Mouse (Mus musculus) hindbrain, embryonic 15.5 days (tissue): ENCODE results near the gene Trat1. TPM values are rescaled to one million over a fixed set of nuclear protein-coding genes. Genes with fewer than 3 reads are reported as not detected.

Experiments
- ATAC-seq: fragments of 200-750 bp; cut with Nextera tagmentation; 2 replicates; pipeline ENCODE4 v1.8.0; 2017; ENCODE audit warnings: low read depth, moderate number of reproducible peaks, moderate TSS enrichment; ENCODE audit not compliant: low FRiP score
- H3K27ac ChIP-seq: fragments of 300-500 bp; sonication (generic); replicated peaks from 2 replicates; pipeline ENCODE4 v1.5.1; 2015; ENCODE audit warnings: mild to moderate bottlenecking, inconsistent platforms
- H3K27me3 ChIP-seq: fragments of 300-500 bp; sonication (generic); 2 replicates; pipeline ENCODE4 v1.6.1; 2015; ENCODE audit warnings: control low read depth, inconsistent platforms
- H3K36me3 ChIP-seq: fragments of 300-500 bp; sonication (generic); 2 replicates; pipeline ENCODE4 v1.6.1; 2015; ENCODE audit warnings: control low read depth, inconsistent platforms
- H3K4me1 ChIP-seq: fragments of 300-500 bp; sonication (generic); replicated peaks from 2 replicates; pipeline ENCODE4 v1.6.1; 2015; ENCODE audit warnings: control low read depth, inconsistent platforms
- H3K4me2 ChIP-seq: fragments of 300-500 bp; sonication (generic); 2 replicates; pipeline ENCODE4 v1.6.1; 2015; ENCODE audit warnings: moderate library complexity, mild to moderate bottlenecking, inconsistent platforms
- H3K4me3 ChIP-seq: fragments of 300-500 bp; sonication (generic); 2 replicates; pipeline ENCODE4 v1.5.1; 2015; ENCODE audit warnings: mild to moderate bottlenecking, inconsistent platforms
- H3K9ac ChIP-seq: fragments of 300-500 bp; sonication (generic); 2 replicates; pipeline ENCODE4 v1.6.1; 2015; ENCODE audit warnings: inconsistent platforms
- H3K9me3 ChIP-seq: fragments of 300-500 bp; sonication (generic); 2 replicates; pipeline ENCODE4 v1.6.1; 2016; ENCODE audit warnings: control low read depth, inconsistent platforms
- WGBS: fragments of 180-500 bp; shearing (Covaris S2); methylation state at CpG from one replicate; pipeline ENCODE4 v1.1.7; 2015; 5-methylcytosine and 5-hydroxymethylcytosine counted together
- polyA plus RNA-seq: library from polyadenylated mRNA; unstranded; fragments of >200 nt; fragmentation: Nextera tagmentation; extraction: Ambion mirVana; gene quantifications from 2 replicates; pipeline ENCODE4 v1.2.1, GENCODE M21; 2015

Trat1 gene
- polyA plus RNA-seq, 1 experiment from 2014 or later: 0.08 TPM

DNA sequence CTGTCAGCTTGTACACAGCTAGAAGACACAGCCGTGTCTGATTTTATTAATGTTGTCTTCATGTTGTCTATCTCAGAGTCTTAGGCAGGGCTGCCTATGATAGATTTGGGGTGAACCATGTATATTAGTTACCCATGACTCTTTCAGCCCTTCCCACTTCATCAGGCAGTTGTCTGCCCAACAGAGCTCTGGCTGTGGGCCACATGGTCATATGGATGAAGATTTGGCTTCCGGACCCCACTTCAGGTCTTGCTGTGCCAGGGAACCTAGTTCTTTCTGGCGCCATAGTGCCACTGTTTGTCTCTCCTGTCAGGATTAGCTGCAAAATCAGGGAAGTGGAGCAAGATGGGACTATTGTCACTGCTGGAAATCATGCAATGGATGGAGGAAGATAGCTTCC, 69.9 kb downstream of the Trat1 start:
- H3K4me3 ChIP-seq: no peak overlapping the region
- H3K27me3 ChIP-seq: no peaks in the 10 kb centered on the region
- H3K4me1 ChIP-seq: no peaks in the 10 kb centered on the region
- no peaks in the 10 kb centered on the region for H3K36me3 ChIP-seq
- no peak; the same call in 1 of the 2 replicates for ATAC-seq
- no peaks in the 10 kb centered on the region for H3K9me3 ChIP-seq
- H3K9ac ChIP-seq: no peak overlapping the region
- no peak overlapping the region for H3K4me2 ChIP-seq
- H3K27ac ChIP-seq: no peak overlapping the region
- 74% methylated on average over 3 of the region's 3 CpGs for WGBS

Other genes starting within 250 kb of the Trat1 start
- not detected in 2 replicates for gene Retnlb, start 44.8 kb upstream of the Trat1 start, polyA plus RNA-seq
- gene Retnla, start 70.5 kb upstream of the Trat1 start, polyA plus RNA-seq: not detected in 2 replicates
- gene Retnlg, start 100.6 kb upstream of the Trat1 start, polyA plus RNA-seq: 0.83 TPM in 1 of 2 replicates, not detected in the other
- 53.4 and 55.8 TPM in 2 replicates for gene Dzip3, start 222.1 kb upstream of the Trat1 start, polyA plus RNA-seq
- 7.3 and 8.9 TPM in 2 replicates for gene Cip2a, start 222.2 kb upstream of the Trat1 start, polyA plus RNA-seq